Comparison of ENCODE assay signal across 7 mouse cellular contexts in the genomic region with DNA sequence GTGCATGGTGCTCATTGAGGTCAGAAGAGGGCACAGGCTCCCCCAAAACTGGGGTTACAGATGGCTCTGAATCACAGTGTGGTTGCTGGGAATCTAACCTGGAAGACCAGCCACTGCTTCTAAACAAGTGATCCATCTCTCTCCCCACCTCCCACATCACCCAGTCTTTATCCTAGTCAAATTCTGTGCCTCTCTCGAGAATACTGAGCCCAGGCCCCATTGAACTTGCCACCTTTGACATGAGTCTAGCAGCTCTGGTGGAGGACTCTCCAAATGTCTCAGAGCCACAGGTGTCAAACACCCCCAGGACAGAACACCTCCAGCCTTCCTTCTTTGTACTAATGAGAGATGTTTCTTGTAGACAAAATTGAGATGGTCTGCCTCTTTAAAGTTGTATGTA. TPM values are rescaled to one million over a fixed set of nuclear protein-coding genes. Genes with fewer than 3 reads are reported as not detected.
DNase-seq lines count a peak whose midpoint lies in the region; ATAC-seq lines count a peak whose summit lies in the region.

No protein-coding gene starts in this region.

- H3K4me2 ChIP-seq in forebrain, embryonic 13.5 days = peak overlapping the region; percentile 92
- peak overlapping the region; percentile 85 for H3K4me2 ChIP-seq in limb, embryonic 13.5 days (replicated peaks)
- peak overlapping the region; percentile 97 for H3K4me2 ChIP-seq in stomach, embryonic 14.5 days (replicated peaks; ENCODE audit: low read depth, low read length)

- H3K4me1 ChIP-seq in forebrain, embryonic 13.5 days = peaks cover 42% of the 10 kb centered on the region
- peaks cover 65% of the 10 kb centered on the region for H3K4me1 ChIP-seq in limb, embryonic 13.5 days
- H3K4me1 ChIP-seq in stomach, embryonic 14.5 days (ENCODE audit: control insufficient read depth, insufficient read depth, low read length) = peaks cover 15% of the 10 kb centered on the region; the same call in 1 of the 2 replicates

- peak; percentile 18 to 40 for DNase-seq in spleen, postnatal 10 days (ENCODE audit: low spot score in 2 of 2)
- DNase-seq in spleen, postnatal 14 days (ENCODE audit: low spot score in 2 of 2) = no peak
- no peak for DNase-seq in cerebellum, adult 18-20 months
- no peak for DNase-seq in B cell, adult 2 months

- 0 out of 2 replicates have a peak overlapping the region, but pooled peaks have one; percentile 79 for H3K9ac ChIP-seq in forebrain, embryonic 13.5 days
- H3K9ac ChIP-seq in limb, embryonic 13.5 days = peak overlapping the region; percentile 53
- no peak overlapping the region for H3K9ac ChIP-seq in stomach, embryonic 14.5 days (replicated peaks; ENCODE audit: low read depth, low read length)

- peaks cover 8% of the 10 kb centered on the region; the same call in 1 of the 2 replicates for H3K27me3 ChIP-seq in forebrain, embryonic 13.5 days
- H3K27me3 ChIP-seq in limb, embryonic 13.5 days = no peaks in the 10 kb centered on the region
- H3K27me3 ChIP-seq in stomach, embryonic 14.5 days (ENCODE audit: control insufficient read depth, insufficient read depth, low read length) = no peaks in the 10 kb centered on the region

- no peaks in the 10 kb centered on the region for H3K9me3 ChIP-seq in forebrain, embryonic 13.5 days (replicated peaks)
- no peaks in the 10 kb centered on the region for H3K9me3 ChIP-seq in limb, embryonic 13.5 days
- H3K9me3 ChIP-seq in stomach, embryonic 14.5 days (ENCODE audit: control insufficient read depth, low read depth, low read length) = no peaks in the 10 kb centered on the region

- no peak for ATAC-seq in forebrain, embryonic 13.5 days
- ATAC-seq in limb, embryonic 13.5 days (ENCODE audit: low FRiP score, low read depth) = no peak
- no peak for ATAC-seq in stomach, embryonic 14.5 days (ENCODE audit: insufficient number of reproducible peaks, insufficient read depth, low FRiP score, low read depth)

- H3K36me3 ChIP-seq in forebrain, embryonic 13.5 days (ENCODE audit: poor library complexity, severe bottlenecking) = no peaks in the 10 kb centered on the region
- no peaks in the 10 kb centered on the region for H3K36me3 ChIP-seq in limb, embryonic 13.5 days
- no peaks in the 10 kb centered on the region for H3K36me3 ChIP-seq in stomach, embryonic 14.5 days (ENCODE audit: control insufficient read depth, insufficient read depth, low read length)

- no peak overlapping the region for H3K27ac ChIP-seq in forebrain, embryonic 13.5 days
- H3K27ac ChIP-seq in limb, embryonic 13.5 days = no peak overlapping the region; the same call in 1 of the 2 replicates
- H3K27ac ChIP-seq in stomach, embryonic 14.5 days (ENCODE audit: low read length) = no peak overlapping the region

- 35% methylated on average over 1 of the region's 1 CpGs for WGBS in forebrain, embryonic 13.5 days
- 24% methylated on average over 1 of the region's 1 CpGs for WGBS in limb, embryonic 13.5 days
- 3% methylated on average over 1 of the region's 1 CpGs for WGBS in stomach, embryonic 14.5 days

- H3K4me3 ChIP-seq in forebrain, embryonic 13.5 days = peak overlapping the region; percentile 63; the same call in 1 of the 2 replicates
- peak overlapping the region; percentile 84 for H3K4me3 ChIP-seq in limb, embryonic 13.5 days
- H3K4me3 ChIP-seq in stomach, embryonic 14.5 days (ENCODE audit: low read depth, low read length) = peak overlapping the region; percentile 57; the same call in 1 of the 2 replicates

RNA-seq across cellular contexts. Expression of gene Galnt10, which starts 1.2 kb away (rescaled TPM):
- polyA plus RNA-seq in forebrain, embryonic 13.5 days (2015; fragmentation: Nextera tagmentation; extraction: Ambion mirVana) = 10.4 and 10.7 TPM in 2 replicates
- 28.6 and 31.3 TPM in 2 replicates for polyA plus RNA-seq in limb, embryonic 13.5 days (2015; fragmentation: Nextera tagmentation; extraction: Ambion mirVana)
- 8.4 and 11.5 TPM in 2 replicates for polyA plus RNA-seq in stomach, embryonic 14.5 days (2014; fragmentation: Nextera tagmentation; extraction: Ambion mirVana)

Comparison
In these comparisons a context has a peak if more than half of its experiments do, and no peak if none do; other contexts are left out.
1. DNase-seq: peak in spleen, postnatal 10 days (2 of 2); none in spleen, postnatal 14 days (0 of 2), cerebellum, adult 18-20 months (0 of 2) and B cell, adult 2 months (0 of 2).
2. Peak in every context shown above with its lines, with median percentiles within 50 percentile points of each other: H3K4me2 ChIP-seq and H3K4me3 ChIP-seq.